Mouse (Mus musculus): Measurements from ENCODE around the gene Rnf24. TPM values are rescaled to one million over a fixed set of nuclear protein-coding genes. Genes with fewer than 3 reads are reported as not detected.

The Rnf24 gene
- polyA plus RNA-seq, 1 experiment: 7.1 TPM

GRCm38 (mm10) chr2:131371811-131372210 is 19.1 kb upstream of the Rnf24 start:
- H3K27ac ChIP-seq (ENCODE audit: insufficient read depth, low read length): no peak overlapping the region
- no peaks in the 10 kb centered on the region for H3K4me1 ChIP-seq (ENCODE audit: control insufficient read depth, insufficient read depth, low read length)
- no peak overlapping the region for H3K4me3 ChIP-seq (ENCODE audit: low read depth, low read length)
- H3K27me3 ChIP-seq (ENCODE audit: control insufficient read depth, insufficient read depth, low read length, poor library complexity, severe bottlenecking): no peaks in the 10 kb centered on the region; the same call in 1 of the 2 replicates
- 0 out of 2 replicates have a peak, but pooled peaks cover 2% of the 10 kb centered on the region for H3K9me3 ChIP-seq (replicated peaks; ENCODE audit: control insufficient read depth, insufficient read depth, low read length, poor library complexity, severe bottlenecking)
- TF ChIP-seq EP300 (IDR thresholded peaks at IDR 0.05; ENCODE audit: insufficient read depth, low read depth, low read length) (no peak), POLR2A (IDR thresholded peaks at IDR 0.05; ENCODE audit: insufficient read depth, low read length) (no peak), CTCF (IDR thresholded peaks at IDR 0.05; ENCODE audit: low read depth, low read length) (no peak)
- no peak overlapping the region for H3K9ac ChIP-seq (ENCODE audit: low read depth, poor library complexity, severe bottlenecking)
- no peaks in the 10 kb centered on the region for H3K36me3 ChIP-seq (ENCODE audit: control insufficient read depth, insufficient read depth, low read length, poor library complexity, severe bottlenecking)

- no peak overlapping the region for H3K4me3 ChIP-seq (ENCODE audit: low read depth, low read length)
- 0 out of 2 replicates have a peak, but pooled peaks cover 2% of the 10 kb centered on the region for H3K9me3 ChIP-seq (replicated peaks; ENCODE audit: control insufficient read depth, insufficient read depth, low read length, poor library complexity, severe bottlenecking)
- TF ChIP-seq EP300 (IDR thresholded peaks at IDR 0.05; ENCODE audit: insufficient read depth, low read depth, low read length): no peak
- no peaks in the 10 kb centered on the region; the same call in 1 of the 2 replicates for H3K27me3 ChIP-seq (ENCODE audit: control insufficient read depth, insufficient read depth, low read length, poor library complexity, severe bottlenecking)
- no peak overlapping the region for H3K9ac ChIP-seq (ENCODE audit: low read depth, poor library complexity, severe bottlenecking)
- H3K36me3 ChIP-seq (ENCODE audit: control insufficient read depth, insufficient read depth, low read length, poor library complexity, severe bottlenecking): no peaks in the 10 kb centered on the region
- H3K27ac ChIP-seq (ENCODE audit: insufficient read depth, low read length): no peak overlapping the region
- no peaks in the 10 kb centered on the region for H3K4me1 ChIP-seq (ENCODE audit: control insufficient read depth, insufficient read depth, low read length)
Observed at GRCm38 (mm10) chr2:131370828-131371227, 18.1 kb upstream of the Rnf24 start.

GRCm38 (mm10) chr2:131364689-131365088 is 12.0 kb upstream of the Rnf24 start:
- Histone ChIP-seq H3K27me3 (ENCODE audit: control insufficient read depth, insufficient read depth, low read length, poor library complexity, severe bottlenecking) (no peaks in the 10 kb centered on the region; the same call in 1 of the 2 replicates), H3K9ac (ENCODE audit: low read depth, poor library complexity, severe bottlenecking) (no peak overlapping the region), H3K4me1 (ENCODE audit: control insufficient read depth, insufficient read depth, low read length) (no peaks in the 10 kb centered on the region), H3K9me3 (replicated peaks; ENCODE audit: control insufficient read depth, insufficient read depth, low read length, poor library complexity, severe bottlenecking) (no peaks in the 10 kb centered on the region), H3K36me3 (ENCODE audit: control insufficient read depth, insufficient read depth, low read length, poor library complexity, severe bottlenecking) (no peaks in the 10 kb centered on the region), H3K27ac (ENCODE audit: insufficient read depth, low read length) (no peak overlapping the region), H3K4me3 (ENCODE audit: low read depth, low read length) (no peak overlapping the region)
- TF ChIP-seq CTCF (IDR thresholded peaks at IDR 0.05; ENCODE audit: low read depth, low read length) (no peak), EP300 (IDR thresholded peaks at IDR 0.05; ENCODE audit: insufficient read depth, low read depth, low read length) (no peak), POLR2A (IDR thresholded peaks at IDR 0.05; ENCODE audit: insufficient read depth, low read length) (no peak)

- Histone ChIP-seq H3K9me3 (replicated peaks; ENCODE audit: control insufficient read depth, insufficient read depth, low read length, poor library complexity, severe bottlenecking) (no peaks in the 10 kb centered on the region), H3K4me1 (ENCODE audit: control insufficient read depth, insufficient read depth, low read length) (no peaks in the 10 kb centered on the region), H3K27me3 (ENCODE audit: control insufficient read depth, insufficient read depth, low read length, poor library complexity, severe bottlenecking) (no peaks in the 10 kb centered on the region), H3K9ac (ENCODE audit: low read depth, poor library complexity, severe bottlenecking) (no peak overlapping the region), H3K27ac (ENCODE audit: insufficient read depth, low read length) (no peak overlapping the region), H3K4me3 (ENCODE audit: low read depth, low read length) (no peak overlapping the region), H3K36me3 (ENCODE audit: control insufficient read depth, insufficient read depth, low read length, poor library complexity, severe bottlenecking) (no peaks in the 10 kb centered on the region)
- no peak for TF ChIP-seq POLR2A (IDR thresholded peaks at IDR 0.05; ENCODE audit: insufficient read depth, low read length)
- no peak for TF ChIP-seq CTCF (IDR thresholded peaks at IDR 0.05; ENCODE audit: low read depth, low read length)
- TF ChIP-seq EP300 (IDR thresholded peaks at IDR 0.05; ENCODE audit: insufficient read depth, low read depth, low read length): no peak
Observed at GRCm38 (mm10) chr2:131358481-131358880, 5.8 kb upstream of the Rnf24 start.

- Histone ChIP-seq H3K9me3 (replicated peaks; ENCODE audit: control insufficient read depth, insufficient read depth, low read length, poor library complexity, severe bottlenecking) (no peaks in the 10 kb centered on the region), H3K9ac (ENCODE audit: low read depth, poor library complexity, severe bottlenecking) (no peak overlapping the region), H3K27ac (ENCODE audit: insufficient read depth, low read length) (no peak overlapping the region), H3K36me3 (ENCODE audit: control insufficient read depth, insufficient read depth, low read length, poor library complexity, severe bottlenecking) (no peaks in the 10 kb centered on the region), H3K4me3 (ENCODE audit: low read depth, low read length) (no peak overlapping the region), H3K27me3 (ENCODE audit: control insufficient read depth, insufficient read depth, low read length, poor library complexity, severe bottlenecking) (no peaks in the 10 kb centered on the region), H3K4me1 (ENCODE audit: control insufficient read depth, insufficient read depth, low read length) (no peaks in the 10 kb centered on the region)
- no peak for TF ChIP-seq CTCF (IDR thresholded peaks at IDR 0.05; ENCODE audit: low read depth, low read length)
- no peak for TF ChIP-seq EP300 (IDR thresholded peaks at IDR 0.05; ENCODE audit: insufficient read depth, low read depth, low read length)
- TF ChIP-seq POLR2A (IDR thresholded peaks at IDR 0.05; ENCODE audit: insufficient read depth, low read length): no peak
Observed at GRCm38 (mm10) chr2:131354049-131354448, 1.4 kb upstream of the Rnf24 start.

GRCm38 (mm10) chr2:131353564-131353915 is 848 bp upstream of the Rnf24 start:
- Histone ChIP-seq H3K4me1 (ENCODE audit: control insufficient read depth, insufficient read depth, low read length) (no peaks in the 10 kb centered on the region), H3K27me3 (ENCODE audit: control insufficient read depth, insufficient read depth, low read length, poor library complexity, severe bottlenecking) (no peaks in the 10 kb centered on the region), H3K9ac (ENCODE audit: low read depth, poor library complexity, severe bottlenecking) (peak overlapping the region; percentile 63), H3K4me3 (ENCODE audit: low read depth, low read length) (no peak overlapping the region), H3K36me3 (ENCODE audit: control insufficient read depth, insufficient read depth, low read length, poor library complexity, severe bottlenecking) (no peaks in the 10 kb centered on the region), H3K9me3 (replicated peaks; ENCODE audit: control insufficient read depth, insufficient read depth, low read length, poor library complexity, severe bottlenecking) (no peaks in the 10 kb centered on the region), H3K27ac (ENCODE audit: insufficient read depth, low read length) (no peak overlapping the region)
- TF ChIP-seq EP300 (IDR thresholded peaks at IDR 0.05; ENCODE audit: insufficient read depth, low read depth, low read length): no peak
- no peak for TF ChIP-seq CTCF (IDR thresholded peaks at IDR 0.05; ENCODE audit: low read depth, low read length)
- no peak for TF ChIP-seq POLR2A (IDR thresholded peaks at IDR 0.05; ENCODE audit: insufficient read depth, low read length)

All from ES-Bruce4 (cell line).